Mouse (Mus musculus): ENCODE results near the gene 4921536K21Rik. TPM values are rescaled to one million over a fixed set of nuclear protein-coding genes. Genes with fewer than 3 reads are reported as not detected.
A peak's percentile ranks its signal among the peaks of the same experiment; 100 is the strongest.

The 4921536K21Rik gene
- polyA plus RNA-seq, 1 experiment from 2014 or later = 1.2 TPM

DNA sequence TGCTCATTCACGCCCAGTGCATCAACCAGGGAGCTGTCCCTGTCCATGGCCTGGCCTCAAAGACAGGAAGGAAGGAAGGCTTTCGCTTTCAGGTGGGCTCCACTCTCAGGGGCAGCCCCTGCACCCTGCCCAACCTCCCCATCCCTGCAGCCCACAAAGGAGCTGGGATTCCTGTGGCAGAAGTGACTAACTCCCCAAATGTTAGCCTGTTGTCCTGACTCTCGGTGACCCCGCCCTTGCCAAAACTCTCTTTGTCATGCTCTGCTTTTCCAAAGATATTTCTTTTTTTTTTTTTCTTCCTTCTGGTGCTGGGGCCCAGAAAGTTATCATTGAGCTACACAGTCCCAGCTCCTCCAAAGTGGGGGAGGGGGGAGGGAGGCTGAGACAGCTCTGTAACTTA, 14.3 kb upstream of the 4921536K21Rik start:
- Histone ChIP-seq H3K27ac (replicated peaks) (no peak overlapping the region), H3K27me3 (no peaks in the 10 kb centered on the region), H3K9me3 (replicated peaks) (no peaks in the 10 kb centered on the region), H3K36me3 (0 out of 2 replicates have a peak, but pooled peaks cover 8% of the 10 kb centered on the region), H3K4me1 (peaks cover 38% of the 10 kb centered on the region), H3K9ac (no peak overlapping the region), H3K4me3 (replicated peaks) (no peak overlapping the region), H3K4me2 (replicated peaks) (no peak overlapping the region)
- no peak for ATAC-seq (ENCODE audit: insufficient number of reproducible peaks, low FRiP score, low TSS enrichment, low read depth)
- 86% methylated on average over 4 of the region's 4 CpGs for WGBS

DNA sequence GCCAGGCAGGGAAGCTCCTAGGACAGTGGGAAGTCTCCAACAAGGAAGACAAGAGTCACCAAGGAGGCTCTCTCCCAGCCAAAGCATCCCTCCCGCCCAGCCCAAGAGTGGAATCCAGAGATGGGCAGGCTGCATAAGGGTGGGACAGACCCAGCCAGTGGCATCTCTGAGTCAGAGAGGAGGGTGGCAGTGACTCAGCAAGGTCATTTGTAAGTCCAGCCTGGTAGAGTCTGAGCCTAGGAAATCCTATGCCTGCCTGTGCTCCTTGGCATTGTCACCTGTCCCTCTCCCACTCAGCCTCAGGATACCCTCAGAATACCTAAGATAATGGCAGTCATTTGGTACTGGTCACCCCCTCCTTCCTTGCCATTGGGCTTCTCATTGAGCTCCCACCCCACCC, 10.5 kb upstream of the 4921536K21Rik start:
- ATAC-seq (ENCODE audit: insufficient number of reproducible peaks, low FRiP score, low TSS enrichment, low read depth) = no peak
- Histone ChIP-seq H3K36me3 (0 out of 2 replicates have a peak, but pooled peaks cover 8% of the 10 kb centered on the region), H3K9me3 (replicated peaks) (no peaks in the 10 kb centered on the region)

DNA sequence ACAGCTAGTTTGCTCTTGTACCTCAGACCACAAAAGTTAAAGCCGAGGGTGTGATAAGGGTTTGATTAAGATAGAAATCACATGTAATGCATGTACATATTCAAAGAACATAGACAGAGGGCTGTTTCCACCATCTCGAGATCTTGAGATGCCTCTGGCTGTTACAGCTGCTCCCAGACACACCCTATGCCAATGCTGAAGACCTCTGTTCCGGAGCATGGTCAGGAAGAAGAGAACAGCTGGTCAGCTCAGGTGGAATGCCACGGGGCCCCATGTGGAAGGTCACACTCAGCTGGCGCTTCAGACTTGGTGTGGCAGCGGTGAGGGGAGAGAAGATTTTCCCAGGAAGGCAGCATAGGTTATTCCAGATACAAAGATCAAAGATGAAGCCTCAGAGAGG, 9.8 kb upstream of the 4921536K21Rik start:
- Histone ChIP-seq H3K9ac (no peak overlapping the region), H3K27me3 (no peaks in the 10 kb centered on the region), H3K27ac (replicated peaks) (no peak overlapping the region), H3K4me1 (no peaks in the 10 kb centered on the region), H3K4me2 (replicated peaks) (no peak overlapping the region), H3K4me3 (replicated peaks) (no peak overlapping the region), H3K36me3 (0 out of 2 replicates have a peak, but pooled peaks cover 8% of the 10 kb centered on the region), H3K9me3 (replicated peaks) (no peaks in the 10 kb centered on the region)
- no peak for ATAC-seq (ENCODE audit: insufficient number of reproducible peaks, low FRiP score, low TSS enrichment, low read depth)
- 72% methylated on average over 6 of the region's 6 CpGs for WGBS

More for the DNA sequence above, 10.5 kb upstream of the 4921536K21Rik start:
- H3K27ac ChIP-seq (replicated peaks) = no peak overlapping the region
- no peak overlapping the region for H3K4me2 ChIP-seq (replicated peaks)
- H3K4me3 ChIP-seq (replicated peaks) = no peak overlapping the region
- H3K27me3 ChIP-seq = no peaks in the 10 kb centered on the region
- no peak overlapping the region for H3K9ac ChIP-seq
- WGBS = 86% methylated on average over 1 of the region's 1 CpGs
- peaks cover 4% of the 10 kb centered on the region; the same call in 1 of the 2 replicates for H3K4me1 ChIP-seq

DNA sequence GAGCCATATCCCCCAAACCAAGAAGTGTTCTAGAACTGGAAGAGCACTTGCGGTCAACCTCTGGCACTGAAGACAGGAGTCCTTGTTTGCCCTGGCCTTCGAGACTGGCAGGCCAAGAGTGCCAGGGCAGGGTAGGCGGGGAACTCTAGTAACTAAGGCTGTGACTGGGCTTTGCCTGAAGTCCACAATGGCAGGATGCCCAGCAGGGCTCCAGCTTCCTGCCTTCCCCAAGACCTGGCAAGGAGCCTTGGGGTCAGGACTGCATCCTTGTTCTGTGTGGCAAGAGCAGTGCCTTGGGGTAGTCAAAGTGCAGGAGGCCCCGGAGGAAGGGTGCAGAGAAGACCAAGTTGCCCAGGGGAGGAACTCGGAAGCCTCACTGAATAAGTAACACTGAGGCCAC, 8.1 kb upstream of the 4921536K21Rik start:
- H3K27me3 ChIP-seq = no peaks in the 10 kb centered on the region
- H3K27ac ChIP-seq (replicated peaks) = no peak overlapping the region
- H3K9me3 ChIP-seq (replicated peaks) = no peaks in the 10 kb centered on the region
- H3K36me3 ChIP-seq = 0 out of 2 replicates have a peak, but pooled peaks cover 8% of the 10 kb centered on the region
- 68% methylated on average over 5 of the region's 5 CpGs for WGBS
- H3K9ac ChIP-seq = no peak overlapping the region
- no peak overlapping the region for H3K4me2 ChIP-seq (replicated peaks)
- no peak overlapping the region for H3K4me3 ChIP-seq (replicated peaks)
- no peaks in the 10 kb centered on the region for H3K4me1 ChIP-seq
- 0 out of 2 replicates have a peak, but pooled peaks have one; percentile 22 for ATAC-seq (ENCODE audit: insufficient number of reproducible peaks, low FRiP score, low TSS enrichment, low read depth)

DNA sequence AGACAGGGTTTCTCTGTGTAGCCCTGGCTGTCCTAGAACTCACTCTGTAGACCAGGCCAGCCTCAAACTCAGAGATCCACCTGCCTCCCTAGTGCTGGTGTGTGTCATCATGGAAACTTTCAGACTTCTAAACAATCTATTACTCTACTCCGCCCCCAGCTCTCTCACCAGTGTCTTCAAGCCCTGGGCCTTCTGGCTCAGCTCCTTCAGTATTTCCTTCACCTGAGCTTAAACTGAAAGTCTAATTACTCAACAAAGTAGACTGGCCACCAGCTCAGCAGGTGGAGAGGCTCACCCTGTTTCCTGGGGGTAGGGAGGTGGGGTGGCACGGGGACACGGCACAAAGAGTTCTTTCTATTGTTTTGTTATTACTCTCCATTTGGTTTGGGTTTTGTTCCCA, 7.6 kb upstream of the 4921536K21Rik start:
- H3K27ac ChIP-seq (replicated peaks) = no peak overlapping the region
- H3K4me3 ChIP-seq (replicated peaks) = no peak overlapping the region
- no peaks in the 10 kb centered on the region for H3K4me1 ChIP-seq
- H3K9me3 ChIP-seq (replicated peaks) = no peaks in the 10 kb centered on the region
- no peak overlapping the region for H3K9ac ChIP-seq
- WGBS = 82% methylated on average over 3 of the region's 3 CpGs
- no peak overlapping the region for H3K4me2 ChIP-seq (replicated peaks)
- no peak for ATAC-seq (ENCODE audit: insufficient number of reproducible peaks, low FRiP score, low TSS enrichment, low read depth)
- 0 out of 2 replicates have a peak, but pooled peaks cover 5% of the 10 kb centered on the region for H3K36me3 ChIP-seq
- H3K27me3 ChIP-seq = no peaks in the 10 kb centered on the region

DNA sequence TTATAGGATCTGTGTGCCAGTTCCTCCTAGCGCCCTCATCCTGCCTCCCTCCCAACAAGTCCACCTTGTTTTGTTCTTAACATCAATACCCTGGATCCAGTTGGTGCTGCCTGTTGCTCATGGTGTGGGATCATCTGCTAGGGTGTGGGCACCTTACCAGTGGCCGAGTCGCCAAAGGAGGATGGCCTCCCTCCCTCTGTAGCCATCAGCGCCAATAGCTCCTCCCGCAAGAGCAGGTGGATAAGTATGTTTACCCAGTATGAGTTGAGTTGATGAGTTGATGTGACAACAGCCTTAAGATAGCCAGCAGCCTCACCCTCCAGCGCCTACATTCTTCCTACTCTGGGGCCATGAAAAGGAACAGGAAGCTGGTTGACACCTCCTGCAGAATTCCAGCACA, 5.4 kb upstream of the 4921536K21Rik start:
- WGBS = 83% methylated on average over 6 of the region's 6 CpGs
- no peaks in the 10 kb centered on the region for H3K9me3 ChIP-seq (replicated peaks)
- no peak overlapping the region for H3K27ac ChIP-seq (replicated peaks)
- H3K9ac ChIP-seq = no peak overlapping the region
- no peaks in the 10 kb centered on the region for H3K36me3 ChIP-seq
- H3K4me1 ChIP-seq = 0 out of 2 replicates have a peak, but pooled peaks cover 2% of the 10 kb centered on the region
- no peak for ATAC-seq (ENCODE audit: insufficient number of reproducible peaks, low FRiP score, low TSS enrichment, low read depth)
- no peak overlapping the region for H3K4me3 ChIP-seq (replicated peaks)
- H3K27me3 ChIP-seq = no peaks in the 10 kb centered on the region
- H3K4me2 ChIP-seq (replicated peaks) = no peak overlapping the region

DNA sequence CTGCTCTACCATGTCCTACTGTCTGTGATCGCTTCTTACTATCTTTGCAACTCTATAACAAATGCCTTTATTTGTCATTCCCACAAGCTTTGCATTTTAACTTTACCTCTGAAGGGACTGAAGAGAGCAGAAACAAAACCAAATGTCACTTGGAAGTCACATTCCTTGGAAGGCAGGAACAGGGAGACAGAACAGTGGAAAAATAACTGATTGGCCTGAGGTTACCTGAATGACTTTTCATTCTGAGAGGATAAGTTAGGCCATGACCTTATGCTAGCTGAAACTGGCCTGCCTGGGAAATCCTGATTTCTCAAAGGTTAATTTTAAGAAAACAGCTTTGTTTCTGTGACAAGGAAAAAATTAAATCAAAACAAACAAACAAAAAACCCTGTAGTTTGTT, 1.0 kb upstream of the 4921536K21Rik start:
- no peaks in the 10 kb centered on the region for H3K9me3 ChIP-seq (replicated peaks)
- H3K9ac ChIP-seq = no peak overlapping the region
- no peaks in the 10 kb centered on the region for H3K36me3 ChIP-seq
- no peaks in the 10 kb centered on the region for H3K27me3 ChIP-seq
- no peak overlapping the region for H3K4me2 ChIP-seq (replicated peaks)
- no peak overlapping the region for H3K27ac ChIP-seq (replicated peaks)
- ATAC-seq (ENCODE audit: insufficient number of reproducible peaks, low FRiP score, low TSS enrichment, low read depth) = no peak
- H3K4me1 ChIP-seq = peaks cover 4% of the 10 kb centered on the region; the same call in 1 of the 2 replicates
- no peak overlapping the region for H3K4me3 ChIP-seq (replicated peaks)
- WGBS = 92% methylated on average over 1 of the region's 1 CpGs

DNA sequence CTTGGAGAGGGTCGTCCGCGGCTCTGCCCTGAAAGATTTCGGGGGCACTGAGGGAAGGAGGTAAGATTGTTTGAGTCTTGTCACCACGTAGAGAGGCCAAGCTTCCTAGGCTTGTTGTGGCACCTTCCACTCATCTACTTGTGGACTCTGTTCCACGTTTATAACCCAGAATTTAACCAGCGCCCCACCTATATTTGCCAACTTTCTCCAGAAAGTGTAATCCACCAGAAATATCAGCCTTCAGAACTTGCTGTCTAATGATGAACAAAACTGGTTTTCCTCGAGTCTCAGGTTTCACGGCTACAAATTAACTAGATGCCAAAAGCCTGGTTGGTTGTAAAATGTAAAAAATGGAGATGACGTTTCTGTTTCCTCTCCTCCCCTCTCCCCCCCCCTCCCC, 560 bp upstream of the 4921536K21Rik start:
- Histone ChIP-seq H3K9ac (peak overlapping the region; percentile 33; the same call in 1 of the 2 replicates), H3K27ac (replicated peaks) (peak overlapping the region; percentile 70), H3K36me3 (no peaks in the 10 kb centered on the region), H3K4me1 (peaks cover 4% of the 10 kb centered on the region; the same call in 1 of the 2 replicates), H3K9me3 (replicated peaks) (no peaks in the 10 kb centered on the region), H3K4me3 (replicated peaks) (peak overlapping the region; percentile 55), H3K27me3 (no peaks in the 10 kb centered on the region), H3K4me2 (replicated peaks) (peak overlapping the region; percentile 93)
- 4% methylated on average over 10 of the region's 10 CpGs for WGBS
- no peak for ATAC-seq (ENCODE audit: insufficient number of reproducible peaks, low FRiP score, low TSS enrichment, low read depth)

DNA sequence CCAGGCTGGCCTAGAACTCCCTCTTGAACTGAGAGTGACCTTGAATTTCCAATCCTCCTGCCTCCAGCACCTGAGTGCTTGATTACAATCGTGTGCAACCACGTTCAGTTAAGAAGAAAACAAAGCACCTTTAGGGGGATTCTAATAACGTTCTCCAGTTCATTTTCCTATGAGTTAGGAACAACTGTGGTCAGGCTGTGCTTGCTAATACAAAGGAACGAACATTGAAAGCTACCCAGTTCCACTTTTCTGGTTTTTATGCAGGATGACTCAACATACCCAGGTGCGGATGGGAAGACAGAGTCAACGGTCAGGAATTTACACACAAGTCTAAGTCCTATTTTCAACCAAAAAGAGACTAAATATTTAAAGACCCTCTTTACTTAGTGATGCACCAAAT, 928 bp downstream of the 4921536K21Rik start:
- ATAC-seq (ENCODE audit: insufficient number of reproducible peaks, low FRiP score, low TSS enrichment, low read depth) = no peak
- Histone ChIP-seq H3K27ac (replicated peaks) (no peak overlapping the region), H3K4me2 (replicated peaks) (no peak overlapping the region), H3K4me3 (replicated peaks) (no peak overlapping the region), H3K4me1 (peaks cover 4% of the 10 kb centered on the region; the same call in 1 of the 2 replicates), H3K36me3 (no peaks in the 10 kb centered on the region), H3K9me3 (replicated peaks) (no peaks in the 10 kb centered on the region), H3K9ac (no peak overlapping the region), H3K27me3 (no peaks in the 10 kb centered on the region)
- WGBS = 82% methylated on average over 6 of the region's 6 CpGs

DNA sequence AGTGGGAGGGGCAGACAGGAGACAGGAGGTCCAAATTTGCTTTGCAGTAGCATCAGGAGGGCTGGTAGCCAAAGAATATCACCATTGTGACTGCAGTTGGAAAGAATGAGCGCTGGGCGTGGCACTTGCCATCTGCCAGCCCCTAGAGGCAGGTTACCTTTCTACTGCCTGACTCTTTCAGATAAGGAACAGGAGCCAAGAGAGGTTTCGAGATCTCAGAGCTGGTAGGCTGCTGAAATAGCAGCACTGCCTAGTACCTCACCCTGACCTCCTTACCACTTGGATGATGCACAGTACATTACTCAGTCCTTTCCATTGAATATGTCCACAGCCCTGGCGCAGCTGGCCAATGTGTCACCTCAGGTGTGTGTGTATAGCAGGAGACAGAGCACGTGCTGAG, 7.6 kb downstream of the 4921536K21Rik start:
- Histone ChIP-seq H3K9me3 (replicated peaks) (no peaks in the 10 kb centered on the region), H3K27ac (replicated peaks) (no peak overlapping the region), H3K27me3 (no peaks in the 10 kb centered on the region), H3K36me3 (no peaks in the 10 kb centered on the region), H3K9ac (no peak overlapping the region), H3K4me1 (no peaks in the 10 kb centered on the region), H3K4me2 (replicated peaks) (no peak overlapping the region), H3K4me3 (replicated peaks) (no peak overlapping the region)
- WGBS = 72% methylated on average over 5 of the region's 5 CpGs
- no peak for ATAC-seq (ENCODE audit: insufficient number of reproducible peaks, low FRiP score, low TSS enrichment, low read depth)

DNA sequence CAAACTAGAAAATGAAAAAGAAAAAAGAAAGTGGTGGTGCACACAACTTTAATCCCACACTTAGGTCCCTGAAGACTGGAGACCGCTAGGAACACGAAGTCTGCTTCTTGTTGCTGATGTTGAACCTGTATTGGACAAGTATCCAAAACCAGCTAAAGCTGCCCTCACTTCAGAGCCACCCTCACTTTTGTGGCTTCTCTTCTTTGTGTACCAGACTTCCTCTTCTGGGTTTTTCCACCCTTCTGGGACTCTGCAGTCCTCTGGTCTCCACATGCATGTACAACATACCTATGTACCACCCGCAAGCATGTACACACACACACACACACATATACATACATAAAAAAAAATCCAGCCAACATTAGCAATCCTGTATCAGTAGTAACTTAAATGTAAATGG, 11.2 kb downstream of the 4921536K21Rik start:
- WGBS = 83% methylated on average over 3 of the region's 3 CpGs
- Histone ChIP-seq H3K4me3 (replicated peaks) (no peak overlapping the region), H3K4me1 (no peaks in the 10 kb centered on the region), H3K27ac (replicated peaks) (no peak overlapping the region), H3K9ac (no peak overlapping the region), H3K9me3 (replicated peaks) (no peaks in the 10 kb centered on the region), H3K27me3 (no peaks in the 10 kb centered on the region), H3K36me3 (no peaks in the 10 kb centered on the region), H3K4me2 (replicated peaks) (no peak overlapping the region)
- ATAC-seq (ENCODE audit: insufficient number of reproducible peaks, low FRiP score, low TSS enrichment, low read depth) = no peak

DNA sequence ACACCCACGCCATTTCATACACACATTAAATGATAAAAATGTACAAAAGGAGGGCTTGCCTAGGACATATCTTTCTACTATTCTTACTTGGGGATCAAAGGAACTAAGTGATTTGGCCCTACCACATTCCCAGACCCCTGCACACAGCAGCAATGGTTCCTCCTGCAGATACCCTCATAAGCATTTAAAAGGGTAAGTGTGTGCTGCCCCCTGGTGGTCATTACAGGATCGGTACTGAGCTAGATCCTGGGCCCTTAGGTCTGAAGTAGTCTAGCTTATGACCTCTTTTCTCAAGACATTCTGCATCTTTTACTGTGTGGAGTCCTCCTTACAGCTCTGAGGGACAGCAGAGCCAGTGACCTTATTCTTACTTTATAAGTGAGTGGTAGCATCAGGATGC, 15.1 kb downstream of the 4921536K21Rik start:
- Histone ChIP-seq H3K4me2 (replicated peaks) (no peak overlapping the region), H3K4me1 (no peaks in the 10 kb centered on the region), H3K27ac (replicated peaks) (no peak overlapping the region), H3K9me3 (replicated peaks) (no peaks in the 10 kb centered on the region), H3K27me3 (0 out of 2 replicates have a peak, but pooled peaks cover 6% of the 10 kb centered on the region), H3K4me3 (replicated peaks) (no peak overlapping the region), H3K9ac (no peak overlapping the region), H3K36me3 (no peaks in the 10 kb centered on the region)
- WGBS = 32% methylated on average over 2 of the region's 2 CpGs
- ATAC-seq (ENCODE audit: insufficient number of reproducible peaks, low FRiP score, low TSS enrichment, low read depth) = no peak; the same call in 1 of the 2 replicates

Data from embryonic facial prominence, embryonic 15.5 days (tissue).